Mouse (Mus musculus): ENCODE measurements at regions not wholly inside any gene's neighbourhood (a gene's known extent, or its start where the extent isn't known, plus 50 kb on each side); places are given as distances from the start of the nearest gene placed in this dataset.

DNA sequence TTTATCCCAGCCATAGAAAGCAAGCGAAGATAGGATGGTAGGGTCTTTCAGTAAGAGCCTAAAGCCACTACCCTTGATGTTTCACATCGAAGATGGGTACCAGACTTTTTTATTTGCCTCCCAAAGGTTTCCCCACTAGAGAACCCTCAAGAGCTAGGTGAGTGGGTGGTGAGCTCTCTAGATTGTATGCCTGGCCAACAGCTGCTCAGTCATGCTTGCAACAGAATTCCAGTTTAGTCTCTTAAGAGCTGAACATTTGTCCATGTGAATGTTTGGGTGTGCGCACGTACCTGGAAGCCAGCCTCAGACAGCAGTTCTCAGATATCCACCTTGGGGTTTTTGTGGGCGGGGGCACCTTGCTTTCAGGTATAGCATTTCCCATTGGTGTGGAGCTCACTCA lies 218.5 kb downstream of the Suds3 start:
- Histone ChIP-seq H3K9me3 (ENCODE audit: low read length) (no peaks in the 10 kb centered on the region), H3K27ac (ENCODE audit: low read depth, low read length) (no peak overlapping the region), H3K4me1 (ENCODE audit: insufficient read depth, low read length) (no peaks in the 10 kb centered on the region), H3K4me2 (ENCODE audit: low read depth, low read length, poor library complexity, severe bottlenecking) (no peak overlapping the region), H3K9ac (replicated peaks; ENCODE audit: low read length, poor library complexity, severe bottlenecking) (no peak overlapping the region), H3K36me3 (ENCODE audit: insufficient read depth, low read length) (no peaks in the 10 kb centered on the region), H3K4me3 (ENCODE audit: low read depth, low read length) (no peak overlapping the region), H3K27me3 (ENCODE audit: insufficient read depth, low read length) (no peaks in the 10 kb centered on the region)
- 91% methylated on average over 5 of the region's 5 CpGs for WGBS
- ATAC-seq (ENCODE audit: low FRiP score) (no peak), DNase-seq (ENCODE audit: low spot score) (no peak)
- no peak for TF ChIP-seq CTCF (IDR thresholded peaks at IDR 0.05)

DNA sequence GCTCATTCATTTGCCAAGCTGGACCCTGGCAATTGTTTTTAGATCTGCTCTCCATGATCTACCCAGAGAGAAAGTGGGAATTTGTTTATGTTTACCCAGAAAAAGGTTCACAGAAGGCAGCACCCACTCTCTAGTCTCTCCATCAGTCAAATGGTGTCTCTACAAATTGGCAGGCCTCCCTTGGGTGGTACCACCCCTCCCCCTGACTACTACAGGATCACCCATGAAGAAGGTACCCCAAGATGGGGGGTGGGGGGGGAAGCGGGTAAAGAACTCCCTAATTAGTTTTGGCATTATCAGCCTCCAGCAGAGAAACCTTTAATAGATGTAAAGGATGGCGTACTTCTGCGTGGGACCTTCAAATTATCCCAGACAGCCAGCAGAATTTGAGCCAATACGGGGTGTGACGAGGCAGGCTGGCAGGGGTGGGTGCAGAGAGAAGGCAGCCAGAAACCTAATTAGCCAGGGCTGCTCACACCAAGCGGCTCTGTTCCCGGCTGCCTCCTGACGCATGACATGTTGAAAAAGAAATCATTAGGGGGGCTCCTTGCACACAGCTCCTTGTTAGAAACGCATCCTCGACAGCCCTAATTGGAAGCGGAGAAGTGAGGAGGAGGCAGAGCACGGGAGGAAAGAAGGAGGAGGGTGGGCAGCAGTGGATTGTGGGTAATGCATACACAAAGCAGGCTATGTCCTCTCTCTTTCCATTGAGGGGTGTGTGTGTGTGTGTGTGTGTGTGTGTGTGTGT lies 220.7 kb downstream of the Suds3 start:
- H3K27me3 ChIP-seq (ENCODE audit: insufficient read depth, low read length) = no peaks in the 10 kb centered on the region
- WGBS = 20% methylated on average over 12 of the region's 12 CpGs
- no peak for TF ChIP-seq CTCF (IDR thresholded peaks at IDR 0.05)
- no peak overlapping the region for H3K4me3 ChIP-seq (ENCODE audit: low read depth, low read length)
- H3K9me3 ChIP-seq (ENCODE audit: low read length) = no peaks in the 10 kb centered on the region
- DNase-seq (ENCODE audit: low spot score) = peak; percentile 76
- H3K4me2 ChIP-seq (ENCODE audit: low read depth, low read length, poor library complexity, severe bottlenecking) = no peak overlapping the region
- H3K4me1 ChIP-seq (ENCODE audit: insufficient read depth, low read length) = no peaks in the 10 kb centered on the region
- H3K27ac ChIP-seq (ENCODE audit: low read depth, low read length) = no peak overlapping the region
- H3K9ac ChIP-seq (replicated peaks; ENCODE audit: low read length, poor library complexity, severe bottlenecking) = no peak overlapping the region
- no peaks in the 10 kb centered on the region for H3K36me3 ChIP-seq (ENCODE audit: insufficient read depth, low read length)
- ATAC-seq (ENCODE audit: low FRiP score) = peak; percentile 58; the same call in 1 of the 2 replicates

DNA sequence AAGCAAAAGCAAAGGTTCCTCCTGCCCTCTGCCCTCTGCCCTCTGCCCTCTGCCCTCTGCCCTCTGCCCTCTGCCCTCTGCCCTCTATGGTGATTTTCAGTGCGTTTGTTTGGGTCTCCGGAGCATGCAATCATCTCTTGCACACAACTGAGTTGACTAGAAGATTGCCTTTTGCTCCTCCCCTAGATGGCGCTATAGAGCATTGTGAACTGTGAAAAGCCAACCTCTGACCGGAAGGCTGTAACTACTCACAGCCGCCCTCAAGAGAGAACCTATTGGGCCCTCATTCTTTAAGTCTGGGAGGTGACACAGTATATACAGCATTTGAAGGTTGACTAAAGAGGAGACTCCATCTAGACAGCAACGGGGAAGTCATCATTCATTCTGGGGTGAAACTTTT lies 221.3 kb downstream of the Suds3 start:
- no peak for DNase-seq (ENCODE audit: low spot score)
- H3K4me1 ChIP-seq (ENCODE audit: insufficient read depth, low read length) = no peaks in the 10 kb centered on the region
- no peaks in the 10 kb centered on the region for H3K36me3 ChIP-seq (ENCODE audit: insufficient read depth, low read length)
- H3K4me2 ChIP-seq (ENCODE audit: low read depth, low read length, poor library complexity, severe bottlenecking) = no peak overlapping the region
- peak; percentile 55 for TF ChIP-seq CTCF (IDR thresholded peaks at IDR 0.05)
- no peak overlapping the region for H3K4me3 ChIP-seq (ENCODE audit: low read depth, low read length)
- H3K9me3 ChIP-seq (ENCODE audit: low read length) = no peaks in the 10 kb centered on the region
- no peak overlapping the region for H3K9ac ChIP-seq (replicated peaks; ENCODE audit: low read length, poor library complexity, severe bottlenecking)
- no peaks in the 10 kb centered on the region for H3K27me3 ChIP-seq (ENCODE audit: insufficient read depth, low read length)
- no peak overlapping the region for H3K27ac ChIP-seq (ENCODE audit: low read depth, low read length)
- no peak for ATAC-seq (ENCODE audit: low FRiP score)
- whole genome bisulfite sequencing = 85% methylated on average over 6 of the region's 6 CpGs

DNA sequence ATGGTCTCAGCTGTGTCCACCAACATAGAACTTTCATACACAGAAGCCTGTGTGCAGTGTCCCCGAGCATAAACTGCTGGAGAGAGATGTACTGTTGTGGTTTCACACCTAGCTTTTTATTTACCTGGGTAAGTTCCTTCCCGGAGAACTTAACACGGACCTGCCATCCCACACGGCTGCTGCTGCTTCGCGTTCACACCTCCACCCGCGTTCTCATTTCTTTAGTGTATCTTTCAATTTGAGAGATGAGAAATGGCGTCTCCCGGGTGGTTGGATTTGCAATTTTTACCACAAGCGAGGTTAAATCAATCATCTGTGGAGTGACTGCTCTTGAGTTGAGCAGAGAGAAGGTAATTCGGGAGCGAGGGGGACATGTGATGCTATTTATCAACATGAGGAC lies 223.0 kb downstream of the Suds3 start:
- H3K4me3 ChIP-seq (ENCODE audit: low read depth, low read length) = no peak overlapping the region
- DNase-seq (ENCODE audit: low spot score) (no peak), ATAC-seq (ENCODE audit: low FRiP score) (no peak)
- whole genome bisulfite sequencing = 71% methylated on average over 13 of the region's 13 CpGs
- no peaks in the 10 kb centered on the region for H3K4me1 ChIP-seq (ENCODE audit: insufficient read depth, low read length)
- no peak overlapping the region for H3K9ac ChIP-seq (replicated peaks; ENCODE audit: low read length, poor library complexity, severe bottlenecking)
- H3K9me3 ChIP-seq (ENCODE audit: low read length) = no peaks in the 10 kb centered on the region
- no peak for TF ChIP-seq CTCF (IDR thresholded peaks at IDR 0.05)
- H3K27me3 ChIP-seq (ENCODE audit: insufficient read depth, low read length) = no peaks in the 10 kb centered on the region
- no peaks in the 10 kb centered on the region for H3K36me3 ChIP-seq (ENCODE audit: insufficient read depth, low read length)
- no peak overlapping the region for H3K4me2 ChIP-seq (ENCODE audit: low read depth, low read length, poor library complexity, severe bottlenecking)
- no peak overlapping the region for H3K27ac ChIP-seq (ENCODE audit: low read depth, low read length)

DNA sequence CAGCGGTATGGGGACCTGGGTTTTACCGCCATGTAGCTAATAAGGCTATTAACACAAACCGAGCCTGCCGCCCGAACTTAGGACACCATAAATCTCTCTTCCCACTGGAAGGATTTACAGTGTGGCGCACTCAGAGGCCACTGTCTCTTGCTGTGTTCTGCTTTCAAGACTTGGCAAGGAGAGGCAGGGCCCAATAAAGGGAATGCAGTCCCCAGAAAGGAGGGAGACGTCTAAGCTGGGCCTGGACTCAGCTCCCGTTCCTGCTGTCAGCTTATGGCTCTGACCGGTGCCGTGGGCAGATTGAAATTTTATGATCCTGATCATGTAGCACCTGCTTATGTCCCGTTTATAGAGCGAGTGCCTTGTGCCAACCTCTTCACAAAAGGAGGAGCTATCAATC lies 226.7 kb downstream of the Suds3 start:
- Histone ChIP-seq H3K27ac (ENCODE audit: low read depth, low read length) (no peak overlapping the region), H3K4me2 (ENCODE audit: low read depth, low read length, poor library complexity, severe bottlenecking) (no peak overlapping the region), H3K36me3 (ENCODE audit: insufficient read depth, low read length) (no peaks in the 10 kb centered on the region), H3K4me1 (ENCODE audit: insufficient read depth, low read length) (no peaks in the 10 kb centered on the region), H3K9me3 (ENCODE audit: low read length) (no peaks in the 10 kb centered on the region), H3K27me3 (ENCODE audit: insufficient read depth, low read length) (no peaks in the 10 kb centered on the region), H3K9ac (replicated peaks; ENCODE audit: low read length, poor library complexity, severe bottlenecking) (no peak overlapping the region), H3K4me3 (ENCODE audit: low read depth, low read length) (no peak overlapping the region)
- 82% methylated on average over 12 of the region's 12 CpGs for WGBS
- no peak for TF ChIP-seq CTCF (IDR thresholded peaks at IDR 0.05)
- ATAC-seq (ENCODE audit: low FRiP score) (no peak), DNase-seq (ENCODE audit: low spot score) (no peak)

DNA sequence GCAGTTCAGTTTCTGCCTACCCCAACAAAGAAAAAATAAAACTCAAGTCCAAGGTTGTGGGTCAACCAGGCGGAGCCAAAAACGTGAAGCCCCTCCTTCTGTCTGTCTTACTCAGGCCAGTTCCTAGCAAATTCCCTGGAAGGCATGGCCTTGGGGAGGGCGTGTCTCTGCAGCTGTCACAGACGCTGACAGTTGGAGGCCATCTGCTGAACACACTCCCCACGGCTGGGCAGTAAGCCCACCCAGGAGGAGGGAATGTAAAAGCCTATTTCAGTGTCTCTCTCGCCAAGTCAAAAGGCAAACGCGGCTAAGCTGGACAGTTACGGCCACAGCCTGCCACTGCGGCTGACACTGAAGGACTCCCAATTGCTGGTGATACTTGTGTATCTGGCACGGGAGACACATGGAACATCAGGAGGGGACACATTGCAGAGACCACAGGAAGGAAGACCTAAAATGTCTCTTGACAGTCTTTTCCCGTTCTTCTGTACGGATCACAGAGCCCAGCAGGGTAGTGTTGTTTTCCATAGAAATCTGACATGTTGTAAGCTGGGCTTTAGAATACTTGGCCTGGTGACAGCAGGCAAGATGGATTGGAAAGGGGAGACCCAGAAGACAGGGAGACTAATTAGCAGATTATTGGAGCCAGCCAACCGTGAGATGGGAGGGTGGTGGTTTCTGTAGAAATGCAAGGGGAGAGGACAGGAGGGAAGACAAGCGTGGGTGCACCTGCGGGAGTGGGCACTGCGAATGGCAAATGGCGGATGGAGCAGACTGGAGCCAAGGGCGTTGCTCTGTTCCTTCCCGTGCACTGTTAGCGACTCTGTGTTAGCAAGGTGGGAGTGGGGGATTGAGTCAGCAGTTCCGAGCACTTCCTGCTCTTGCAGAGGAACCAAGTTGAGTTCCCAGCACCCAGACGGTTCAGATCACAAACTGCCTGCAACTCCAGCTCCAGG lies 229.5 kb downstream of the Suds3 start:
- DNase-seq (ENCODE audit: low spot score) (peak; percentile 87), ATAC-seq (ENCODE audit: low FRiP score) (peak; percentile 44; the same call in 1 of the 2 replicates)
- H3K9ac ChIP-seq (replicated peaks; ENCODE audit: low read length, poor library complexity, severe bottlenecking) = no peak overlapping the region
- H3K27ac ChIP-seq (ENCODE audit: low read depth, low read length) = no peak overlapping the region; the same call in 1 of the 2 replicates
- no peaks in the 10 kb centered on the region for H3K4me1 ChIP-seq (ENCODE audit: insufficient read depth, low read length)
- H3K27me3 ChIP-seq (ENCODE audit: insufficient read depth, low read length) = no peaks in the 10 kb centered on the region
- H3K4me2 ChIP-seq (ENCODE audit: low read depth, low read length, poor library complexity, severe bottlenecking) = no peak overlapping the region
- H3K4me3 ChIP-seq (ENCODE audit: low read depth, low read length) = no peak overlapping the region
- no peaks in the 10 kb centered on the region for H3K36me3 ChIP-seq (ENCODE audit: insufficient read depth, low read length)
- WGBS = 53% methylated on average over 23 of the region's 23 CpGs
- no peak for TF ChIP-seq CTCF (IDR thresholded peaks at IDR 0.05)
- H3K9me3 ChIP-seq (ENCODE audit: low read length) = no peaks in the 10 kb centered on the region

Data from midbrain, postnatal 0 days (tissue).